Mouse (Mus musculus) embryo, embryonic 10 days (tissue): Measurements from ENCODE around the gene Atp7a.

Experiments used
- DNase-seq: peaks from one replicate; pipeline ENCODE4 v3.0.0-alpha.2; 2015; ENCODE audit warnings: low spot score

Atp7a gene

DNA sequence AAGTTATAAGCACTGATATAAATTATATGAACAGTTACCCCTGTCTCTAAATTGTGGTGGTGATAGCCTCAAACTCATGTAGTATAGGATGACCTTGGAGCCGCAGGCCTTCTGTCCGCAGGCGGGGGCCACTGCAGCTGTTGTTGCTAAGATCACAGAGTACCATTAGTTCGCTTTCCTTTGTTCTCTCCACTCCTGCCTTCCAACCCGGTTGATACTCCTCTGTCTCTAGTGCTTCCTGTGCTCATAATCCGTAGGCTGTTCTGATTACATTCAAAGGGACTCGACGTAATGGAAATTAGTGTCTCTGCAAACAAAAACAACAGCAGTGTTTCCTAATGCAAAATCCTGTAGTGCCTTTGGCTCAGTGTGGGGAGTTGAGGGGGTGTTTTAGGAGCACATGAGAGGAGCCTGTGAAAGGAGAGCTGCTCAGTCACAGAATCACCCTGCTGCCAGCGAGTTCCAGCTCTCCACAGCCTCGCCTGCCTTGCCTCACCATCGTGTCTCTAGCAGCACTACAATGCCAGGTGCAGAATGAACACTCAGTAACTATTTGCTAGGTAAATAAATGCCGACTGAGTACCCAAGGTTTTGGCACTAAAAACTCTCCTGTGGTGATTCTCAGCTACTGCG, 53.9 kb downstream of the Atp7a start:
- DNase-seq: peak; percentile 25

DNA sequence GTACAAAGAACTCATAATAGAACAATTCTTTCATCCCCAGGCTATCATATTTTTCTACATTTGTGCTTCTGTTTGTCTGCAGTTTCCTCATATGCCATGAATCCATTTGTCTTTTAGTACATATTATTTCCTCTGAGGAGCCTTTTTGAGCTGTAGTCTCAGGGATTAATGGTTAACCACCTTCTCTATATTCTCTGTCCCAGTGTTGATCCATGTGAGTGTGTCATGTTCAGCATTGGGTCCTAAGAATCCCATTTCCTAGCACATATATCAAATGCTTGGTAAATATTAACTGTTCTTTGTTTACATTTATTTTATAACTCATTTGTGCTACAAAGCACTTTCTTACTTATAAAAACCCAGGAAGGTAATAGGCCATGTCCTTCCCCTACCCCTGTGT, 55.4 kb downstream of the Atp7a start:
- DNase-seq: no peak

DNA sequence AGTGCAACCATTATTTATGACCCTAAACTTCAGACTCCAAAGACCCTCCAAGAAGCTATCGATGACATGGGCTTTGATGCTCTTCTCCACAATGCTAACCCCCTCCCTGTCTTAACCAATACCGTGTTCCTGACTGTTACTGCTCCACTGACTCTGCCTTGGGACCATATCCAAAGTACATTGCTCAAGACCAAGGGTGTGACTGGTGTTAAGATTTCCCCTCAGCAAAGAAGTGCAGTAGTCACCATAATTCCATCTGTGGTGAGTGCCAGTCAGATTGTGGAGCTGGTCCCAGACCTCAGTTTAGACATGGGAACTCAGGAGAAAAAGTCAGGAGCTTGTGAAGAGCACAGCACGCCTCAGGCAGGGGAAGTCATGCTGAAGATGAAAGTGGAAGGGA, 58.1 kb downstream of the Atp7a start:
- no peak for DNase-seq

DNA sequence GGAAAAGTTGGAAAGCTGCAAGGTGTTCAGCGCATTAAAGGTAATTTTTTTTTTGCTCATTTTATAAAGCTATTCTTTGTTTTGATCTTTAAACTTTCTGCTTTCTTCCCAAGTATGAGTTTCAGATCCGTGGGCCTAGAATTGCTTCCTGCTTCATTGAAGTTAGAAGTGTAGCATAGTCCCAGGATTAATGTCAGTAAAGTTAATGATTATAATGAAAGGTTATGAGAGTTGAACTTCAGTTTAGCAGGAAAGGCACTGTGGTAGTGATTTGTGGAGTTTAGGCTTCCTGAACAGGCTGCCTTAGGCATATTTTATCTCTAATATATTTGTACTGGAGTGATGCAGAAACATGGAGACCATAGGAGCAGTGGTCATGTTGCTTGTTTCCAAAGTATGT, 58.5 kb downstream of the Atp7a start:
- DNase-seq: no peak

DNA sequence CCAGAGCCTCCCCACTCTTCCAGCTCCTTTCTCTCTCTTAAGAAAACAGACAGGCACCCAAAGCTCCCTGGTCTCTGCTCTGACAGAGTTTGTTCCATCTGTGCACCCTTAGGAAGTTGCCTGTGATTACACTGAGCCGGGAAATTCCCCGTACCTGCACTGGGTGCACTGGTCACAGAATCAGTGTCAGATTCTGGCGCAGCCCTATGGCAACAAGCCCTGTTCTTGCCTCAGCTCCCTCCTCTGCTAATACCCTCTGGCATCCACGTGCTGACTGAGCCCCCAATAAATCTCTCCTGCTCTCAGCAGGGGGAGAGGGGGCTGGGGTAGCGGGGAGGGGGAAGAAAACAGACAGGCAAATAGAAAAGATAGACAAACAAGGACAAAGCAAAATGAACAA, 65.9 kb downstream of the Atp7a start:
- DNase-seq: peak; percentile 9

DNA sequence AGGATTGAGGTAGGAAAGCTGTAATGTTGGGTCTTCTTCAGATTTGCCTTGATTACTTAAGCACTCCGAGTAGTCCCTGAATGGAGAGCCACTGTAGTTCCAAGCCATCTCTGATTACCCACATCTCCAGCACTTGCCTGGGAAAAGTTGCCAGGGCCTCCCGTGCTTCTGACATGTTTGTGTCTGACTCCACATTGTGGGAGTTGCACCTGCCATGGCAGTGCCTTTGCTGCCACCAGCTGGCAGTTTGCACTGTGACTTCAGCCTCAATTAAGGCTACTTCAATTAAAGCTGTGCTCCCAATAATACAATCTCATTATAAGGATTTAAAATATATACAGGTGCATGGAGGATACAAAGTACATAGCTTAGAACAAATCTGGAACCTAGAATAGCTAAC, 78.4 kb downstream of the Atp7a start:
- DNase-seq: peak; percentile 49

DNA sequence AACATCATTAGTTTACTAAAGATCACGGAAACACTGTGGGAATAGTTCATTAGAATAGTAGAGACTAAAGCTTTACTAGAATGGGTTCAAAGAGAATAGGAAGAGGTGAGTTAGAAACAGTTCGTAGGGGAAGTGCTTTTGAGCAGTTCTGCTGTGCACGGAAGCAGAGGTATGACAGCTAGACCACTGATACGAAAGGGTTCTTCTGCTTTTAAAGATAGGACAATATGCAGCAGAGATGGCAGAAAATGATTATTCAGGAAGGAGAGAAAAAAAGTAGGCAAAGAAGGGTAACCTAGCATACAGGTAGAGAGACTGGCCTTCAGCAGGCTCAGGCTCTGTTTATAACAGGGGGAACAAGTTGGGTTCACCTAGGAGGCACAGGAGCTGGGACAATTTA, 86.8 kb downstream of the Atp7a start:
- DNase-seq: no peak

DNA sequence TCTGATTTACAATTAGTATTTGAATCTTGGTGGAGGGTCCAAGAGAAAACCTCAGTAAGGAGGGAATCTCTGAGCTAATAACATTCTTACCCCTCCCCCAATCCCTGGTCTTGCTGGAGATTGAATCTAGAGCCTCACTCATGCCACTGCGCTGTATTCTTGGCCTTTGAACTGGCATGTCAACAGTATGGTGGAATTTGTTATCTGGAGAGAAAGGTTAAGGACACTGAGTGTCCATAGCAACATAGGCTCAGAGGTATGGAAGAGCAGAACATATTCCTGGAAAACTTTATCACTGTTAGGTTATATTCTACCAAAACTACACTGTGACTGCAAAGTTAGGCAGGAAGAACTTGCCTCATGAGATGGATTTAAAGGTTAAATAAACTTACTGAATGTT, 87.6 kb downstream of the Atp7a start:
- no peak for DNase-seq

DNA sequence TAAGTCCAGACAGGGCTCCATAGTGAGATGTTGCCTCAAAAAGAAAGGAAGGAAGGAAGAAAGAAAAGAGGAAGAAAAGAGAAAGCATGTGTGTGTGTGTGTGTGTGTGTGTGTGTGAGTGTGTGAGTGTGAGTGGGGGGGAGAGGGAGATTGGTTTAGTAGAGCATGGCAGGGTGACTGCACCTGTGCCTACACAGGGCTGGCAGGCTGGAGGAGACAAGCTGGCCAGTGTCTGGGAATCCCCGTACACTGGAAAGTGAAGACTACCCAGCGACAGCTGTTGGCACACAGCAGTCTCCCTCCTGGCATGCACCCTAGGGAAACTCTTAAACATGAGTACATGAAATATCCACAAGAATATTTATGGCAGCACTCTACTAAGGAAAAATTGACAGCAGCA, 95.7 kb downstream of the Atp7a start:
- DNase-seq: no peak

DNA sequence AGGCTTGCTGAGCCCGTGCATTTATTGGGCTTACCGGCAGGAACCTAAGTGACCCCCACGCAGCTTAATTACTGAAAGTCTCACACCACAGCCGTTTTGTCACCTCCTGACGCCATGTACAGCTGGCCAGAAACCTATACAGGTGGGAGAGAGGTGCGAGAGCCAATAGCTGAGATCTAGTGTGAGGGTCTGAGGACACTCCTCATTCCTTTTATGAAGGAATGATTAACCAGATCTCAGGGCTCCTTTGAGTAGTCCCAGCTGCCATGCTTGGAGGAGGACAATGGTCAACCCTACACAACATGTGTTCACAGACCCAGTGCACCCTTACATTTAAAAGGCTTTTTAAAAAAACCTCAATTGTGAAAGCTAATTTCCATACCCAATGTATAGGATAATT, 101.2 kb downstream of the Atp7a start:
- no peak for DNase-seq

DNA sequence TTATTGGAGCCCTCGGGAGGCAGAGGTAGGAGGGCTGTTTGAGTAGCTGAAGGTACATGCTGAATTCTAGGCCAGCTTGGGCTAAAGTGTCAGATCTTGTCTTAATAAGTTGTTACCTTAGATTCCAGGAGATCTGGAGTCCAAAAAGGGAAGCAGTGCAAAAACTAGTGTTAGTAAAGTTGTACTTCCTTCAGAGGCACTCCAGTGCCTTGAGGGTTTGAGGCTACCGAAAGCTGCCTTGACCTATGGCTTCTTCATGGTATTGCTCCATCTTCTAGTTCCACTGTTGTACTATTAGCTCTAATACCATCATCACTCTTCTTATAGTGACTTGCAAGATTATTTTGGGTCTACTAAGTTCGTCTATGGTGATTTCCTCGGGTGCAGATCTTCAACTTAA, 102.8 kb downstream of the Atp7a start:
- DNase-seq: no peak

DNA sequence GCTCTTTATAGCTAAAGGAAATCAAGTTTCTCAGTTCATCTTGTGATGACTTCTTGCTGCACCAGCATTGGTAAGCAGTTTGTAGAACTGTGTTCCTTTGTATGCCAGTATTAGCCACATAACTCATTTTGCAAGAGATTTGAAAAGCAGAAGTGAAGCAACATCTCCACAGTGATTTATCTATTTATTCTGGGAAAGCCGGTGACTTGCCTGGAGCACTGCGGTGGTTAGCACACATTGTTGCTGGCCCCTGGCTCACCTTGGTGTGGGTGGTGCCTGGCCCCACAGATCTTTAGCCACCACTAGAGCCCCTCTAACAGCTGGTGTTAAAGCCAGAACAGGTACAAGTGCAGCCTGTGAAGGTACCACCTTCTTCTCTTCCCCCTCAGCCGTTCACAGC, 107.8 kb downstream of the Atp7a start:
- DNase-seq: no peak

DNA sequence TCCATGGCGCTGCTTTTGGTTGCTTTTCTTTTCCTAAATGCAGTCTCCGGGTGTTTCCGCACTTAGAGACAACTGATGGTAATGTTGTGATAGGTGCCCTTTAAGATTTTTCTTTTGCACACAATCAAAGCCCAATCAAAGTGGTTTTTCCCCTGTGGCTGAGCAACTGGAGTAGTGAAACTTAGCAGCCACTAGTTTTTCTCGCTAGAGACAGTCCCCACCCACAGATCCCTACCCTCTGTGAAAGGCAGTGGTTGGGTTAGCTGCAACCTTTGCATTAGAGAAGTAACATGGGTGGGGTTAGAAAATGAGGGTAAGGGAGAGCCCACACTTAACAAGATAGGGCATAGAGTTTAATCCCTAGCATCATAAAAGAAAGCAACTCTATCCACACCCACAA, 108.4 kb downstream of the Atp7a start:
- DNase-seq: no peak

DNA sequence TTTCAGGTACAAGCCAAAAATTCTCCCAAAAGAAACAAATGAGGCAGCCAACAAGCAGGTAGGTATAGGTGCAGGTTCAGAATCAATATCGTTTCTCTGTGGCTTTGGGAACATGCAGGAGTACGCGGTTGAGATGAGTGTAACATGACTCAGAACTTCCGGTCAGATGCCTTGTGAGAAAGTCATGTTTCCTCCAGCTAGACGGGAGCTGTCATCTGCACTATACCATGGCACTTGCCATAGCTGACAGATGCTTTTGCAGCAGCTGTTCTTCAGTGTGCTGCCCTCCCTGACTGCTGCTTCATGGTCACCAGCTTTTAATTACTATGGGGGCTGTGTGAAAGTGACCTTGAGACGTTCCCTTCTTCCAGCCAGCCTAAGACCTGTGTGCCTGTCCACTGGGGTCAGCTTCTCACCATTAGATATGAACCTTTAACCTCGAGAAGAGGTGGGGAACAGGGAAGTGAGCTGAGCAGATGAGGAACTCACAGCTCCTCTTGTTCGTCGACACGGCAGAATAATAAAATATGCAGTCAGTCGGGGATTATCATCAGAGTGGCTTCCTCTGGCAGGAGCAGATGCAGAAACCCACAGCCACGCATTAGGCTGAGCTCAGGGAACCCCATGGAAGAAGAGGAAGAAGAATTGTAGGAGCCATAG, 109.0 kb downstream of the Atp7a start:
- no peak for DNase-seq

DNA sequence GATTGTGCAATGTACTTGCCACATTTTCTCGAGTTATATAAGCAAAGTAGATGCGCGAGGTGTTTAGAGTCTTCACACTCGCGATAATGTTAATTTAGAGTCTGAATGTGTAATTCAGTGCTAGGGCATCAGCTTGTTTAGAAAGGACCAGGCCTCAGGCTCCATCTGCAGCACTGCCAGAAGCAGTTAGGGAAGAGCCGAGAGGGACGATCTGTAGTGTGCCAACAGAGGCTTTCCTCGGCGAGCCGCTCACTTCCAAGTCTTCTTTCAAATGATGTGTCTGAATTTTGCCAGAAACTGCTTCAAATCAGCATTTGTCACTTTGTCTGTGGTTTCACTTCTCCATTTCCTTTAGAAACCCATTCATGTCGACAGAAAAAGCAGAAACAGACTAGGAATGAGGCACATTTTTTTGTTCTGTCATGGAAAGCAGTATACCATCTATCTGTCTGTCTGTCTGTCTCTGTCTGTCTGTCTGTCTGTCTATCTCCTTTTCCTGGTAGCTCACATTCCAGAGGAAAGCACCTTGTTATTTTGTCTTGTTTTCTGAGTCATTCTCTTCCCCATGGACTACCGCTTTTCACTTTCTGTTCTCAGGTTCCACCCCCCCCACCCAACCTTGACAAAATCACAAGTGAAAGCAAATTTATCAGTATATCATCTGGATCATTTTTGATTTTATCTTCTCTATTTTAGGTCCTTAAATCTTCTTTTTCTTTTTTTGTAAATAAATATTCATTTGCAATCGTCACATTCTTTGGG, 112.4 kb downstream of the Atp7a start:
- DNase-seq: no peak

DNA sequence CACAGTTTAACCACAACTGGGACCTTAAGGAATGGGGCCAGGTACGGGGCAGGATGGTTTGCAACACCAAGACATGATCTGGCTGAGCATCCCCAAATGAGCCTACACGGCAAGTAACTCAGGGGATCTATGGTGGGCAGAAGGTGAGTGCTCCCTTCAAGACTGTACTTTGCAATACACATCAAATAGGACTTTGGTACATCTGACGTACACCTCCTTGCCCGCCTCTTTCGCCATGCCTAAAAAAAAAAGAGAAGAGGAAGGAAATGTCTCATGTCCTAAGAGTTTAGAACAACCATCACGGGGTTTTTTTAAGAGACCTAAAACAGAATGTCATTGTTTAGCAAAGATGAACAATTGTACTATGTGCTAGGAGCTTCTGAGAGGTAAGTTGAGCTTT, 115.9 kb downstream of the Atp7a start, which contains the start of gene Tlr13:
Gene Tlr13, plus strand, starts transcription at position 269 of the 400 bp plus-strand sequence.
- no peak for DNase-seq

DNA sequence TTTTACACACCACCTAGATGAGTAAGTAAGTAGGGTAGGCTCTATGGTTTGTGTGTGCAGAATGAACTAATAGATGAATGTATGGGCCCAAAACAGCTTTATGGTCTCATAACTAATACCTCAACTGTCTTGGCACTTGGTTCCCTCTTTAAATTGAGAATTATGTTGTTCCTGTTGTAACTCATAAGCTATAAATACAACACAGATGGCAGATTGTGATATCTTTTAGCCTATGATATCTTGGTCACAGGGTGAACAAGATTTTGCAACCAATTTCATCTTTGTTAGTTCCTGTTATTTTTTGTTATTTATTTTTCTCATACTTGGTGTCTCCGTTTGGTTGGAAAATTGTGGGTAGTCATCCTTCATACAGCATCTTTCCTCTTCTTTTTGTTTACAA, 121.1 kb downstream of the Atp7a start:
- DNase-seq: no peak

DNA sequence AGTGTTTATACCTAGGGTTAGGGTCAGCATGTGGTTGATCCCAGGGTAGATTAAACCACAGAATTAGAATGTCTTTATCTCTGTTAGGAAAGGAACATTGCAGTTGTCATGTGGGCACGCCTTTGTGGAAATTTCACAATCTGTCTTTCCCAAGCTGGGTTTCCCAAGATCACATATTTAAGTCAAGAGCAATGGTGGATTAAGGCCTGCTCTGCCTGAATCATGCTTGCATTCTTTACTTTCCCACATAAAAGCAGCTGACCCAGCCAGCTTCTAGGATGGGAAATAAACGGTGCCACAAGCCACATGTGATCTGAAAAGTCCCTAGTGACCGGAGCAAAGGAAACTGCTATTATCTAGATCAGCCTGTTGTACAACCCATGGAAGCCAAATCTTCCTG, 122.4 kb downstream of the Atp7a start:
- no peak for DNase-seq

DNA sequence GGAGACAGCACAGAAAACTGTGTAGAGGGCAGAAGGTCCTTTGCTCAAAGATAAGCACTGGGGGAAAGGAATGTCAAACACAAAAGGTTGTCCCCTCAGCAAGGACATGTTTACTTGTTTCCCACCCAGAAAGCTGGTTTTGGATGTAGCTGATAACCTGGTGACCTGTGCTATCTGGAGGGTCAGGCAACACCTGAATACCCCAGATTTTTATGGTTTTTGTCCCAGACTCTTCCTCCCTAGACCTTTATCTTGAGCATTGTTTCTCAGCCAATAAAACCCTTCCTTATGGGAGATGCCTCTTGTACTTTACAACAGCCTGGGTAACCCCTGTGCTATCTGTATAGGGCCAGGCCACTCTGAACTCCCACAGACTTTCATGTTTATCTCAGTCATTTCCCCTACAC, 127.1 kb downstream of the Atp7a start:
- no peak for DNase-seq

DNA sequence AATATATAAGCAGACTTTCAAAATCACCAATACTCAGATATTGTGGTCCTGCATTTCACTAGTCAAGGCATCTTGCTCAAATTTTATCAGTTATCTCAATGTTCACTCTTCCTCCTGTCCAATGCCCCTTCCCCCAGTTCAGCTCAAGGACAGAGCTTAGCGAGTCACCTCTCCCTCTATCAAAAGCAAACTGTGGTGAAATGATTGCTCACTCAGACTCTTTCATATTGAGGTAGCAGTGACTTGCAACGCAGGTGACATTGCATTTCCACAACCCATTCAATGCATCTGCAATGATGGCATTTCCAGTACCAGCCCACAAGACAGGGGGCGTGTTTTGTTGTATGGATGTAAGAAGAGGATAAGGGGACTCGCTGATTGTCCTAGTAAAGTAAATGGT, 128.8 kb downstream of the Atp7a start:
- DNase-seq: no peak

DNA sequence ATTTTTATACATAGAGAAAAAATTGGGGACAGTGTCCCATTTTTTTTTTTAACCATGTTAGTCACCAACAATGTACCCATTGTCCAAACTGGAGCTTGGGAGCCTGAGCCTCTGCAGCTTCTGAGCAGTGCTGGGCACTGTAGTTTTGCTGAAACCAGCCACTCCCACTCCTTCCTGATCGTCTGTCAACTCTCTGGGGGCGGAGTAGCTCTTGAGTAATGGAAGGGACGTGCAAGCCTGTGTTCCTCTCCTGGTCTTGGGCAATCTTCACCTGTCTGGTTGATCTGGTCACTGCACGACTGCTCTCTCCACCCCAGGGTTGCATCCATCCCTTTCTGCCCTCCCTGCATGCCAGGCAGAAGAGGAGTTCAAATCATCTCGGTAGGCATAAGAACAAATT, 136.9 kb downstream of the Atp7a start:
- no peak for DNase-seq

DNA sequence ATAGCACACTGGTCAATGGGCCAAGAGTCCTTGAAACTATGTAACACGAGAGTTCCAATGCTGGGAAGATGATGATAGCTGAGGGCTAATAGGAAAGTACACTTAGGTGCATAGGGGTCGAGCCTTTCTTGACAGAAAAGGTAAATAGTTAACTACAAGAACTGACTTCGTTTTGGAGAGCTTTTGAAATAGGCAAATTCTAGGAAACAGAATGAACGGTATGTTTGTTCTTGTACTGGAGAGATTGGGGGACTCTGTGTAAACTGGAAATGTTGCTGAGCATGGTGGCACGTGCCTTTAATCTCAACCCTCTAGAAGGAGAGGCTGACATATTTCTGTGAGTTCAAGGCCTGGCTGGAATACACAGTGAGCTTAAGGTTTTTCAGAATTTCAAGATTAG, 137.5 kb downstream of the Atp7a start:
- no peak for DNase-seq

DNA sequence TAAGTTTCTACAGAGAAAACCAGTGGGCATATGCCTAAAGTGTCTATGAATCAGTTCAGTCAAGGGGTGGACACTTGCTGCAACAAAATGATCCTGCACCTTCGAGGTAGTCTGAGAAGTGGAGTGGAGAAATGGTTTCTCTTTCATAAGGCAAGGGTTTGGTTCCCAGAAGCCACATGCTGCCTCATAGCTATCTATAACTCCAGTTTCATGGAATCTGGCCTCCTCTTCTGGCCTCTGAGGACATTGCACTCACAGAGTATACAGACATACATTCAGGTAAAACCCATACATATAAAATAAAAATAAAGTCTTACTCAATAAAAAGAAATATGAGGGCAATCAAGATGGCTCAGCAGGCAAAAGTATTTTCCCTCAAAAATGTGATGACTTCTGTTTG, 138.0 kb downstream of the Atp7a start:
- no peak for DNase-seq
